Mouse (Mus musculus) right cerebral cortex, postnatal 14 days (tissue): ENCODE measurements around the gene Auts2.

Experiments used
- DNase-seq: peaks from one replicate; pipeline ENCODE4 v3.0.0; 2022

Auts2 gene

DNA sequence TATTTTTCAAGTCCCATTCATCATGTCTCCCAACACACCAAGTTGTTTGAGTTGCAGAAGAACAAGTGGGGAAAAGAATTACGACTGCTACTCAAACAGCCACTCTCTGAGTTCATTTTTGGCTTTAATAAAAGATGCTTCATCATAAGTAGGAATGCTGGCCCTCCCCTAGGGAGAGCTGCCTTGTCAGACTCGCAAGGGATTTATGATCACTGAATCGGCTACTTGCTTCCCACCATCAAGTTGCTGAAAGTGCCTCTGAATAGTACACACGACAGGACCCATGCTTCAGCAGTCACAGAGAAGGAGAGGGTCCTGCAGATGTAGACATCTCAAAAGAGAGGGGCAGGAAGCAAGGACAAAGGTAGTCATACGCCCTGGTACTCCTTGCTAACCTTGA, 162.9 kb downstream of the Auts2 start:
- DNase-seq, result no peak

DNA sequence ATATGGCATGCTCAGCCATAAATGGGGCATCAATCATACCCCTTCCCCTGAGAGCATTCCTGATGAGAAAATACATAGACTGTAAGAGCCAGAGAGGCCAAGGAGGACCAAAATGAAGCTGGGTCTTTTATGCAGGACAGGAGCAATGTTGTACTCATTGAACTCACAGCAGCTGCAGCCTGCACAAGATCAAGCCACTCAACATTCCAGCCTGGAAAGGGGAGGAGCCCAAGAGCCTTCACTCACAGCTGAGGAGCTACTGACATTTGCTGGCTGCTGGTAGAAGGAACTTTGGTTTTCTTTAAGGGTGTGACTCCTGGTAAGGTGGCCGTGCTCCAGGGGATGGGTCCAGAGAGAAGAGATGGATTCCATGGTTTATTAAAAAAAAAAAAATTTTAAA, 164.2 kb downstream of the Auts2 start:
- DNase-seq, result no peak

DNA sequence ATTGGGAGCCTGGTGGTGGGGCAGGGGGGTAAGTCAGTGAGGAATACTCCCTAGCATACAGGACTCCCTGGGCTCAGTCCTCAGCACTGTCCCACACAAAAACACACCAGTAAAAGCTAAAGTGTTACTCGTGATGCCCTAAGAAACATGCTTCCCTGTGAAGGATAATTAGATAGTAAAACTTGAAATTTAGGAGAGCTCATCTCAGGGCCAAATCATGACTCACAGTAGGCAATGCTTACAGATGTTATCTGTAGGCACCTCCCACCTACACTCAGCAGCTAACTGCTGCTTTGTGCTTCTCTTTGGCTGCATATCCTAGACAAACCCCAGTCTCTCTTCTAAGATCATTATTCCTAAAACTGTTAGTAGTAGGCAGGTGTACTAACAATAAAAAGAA, 168.0 kb downstream of the Auts2 start:
- no peak for DNase-seq

DNA sequence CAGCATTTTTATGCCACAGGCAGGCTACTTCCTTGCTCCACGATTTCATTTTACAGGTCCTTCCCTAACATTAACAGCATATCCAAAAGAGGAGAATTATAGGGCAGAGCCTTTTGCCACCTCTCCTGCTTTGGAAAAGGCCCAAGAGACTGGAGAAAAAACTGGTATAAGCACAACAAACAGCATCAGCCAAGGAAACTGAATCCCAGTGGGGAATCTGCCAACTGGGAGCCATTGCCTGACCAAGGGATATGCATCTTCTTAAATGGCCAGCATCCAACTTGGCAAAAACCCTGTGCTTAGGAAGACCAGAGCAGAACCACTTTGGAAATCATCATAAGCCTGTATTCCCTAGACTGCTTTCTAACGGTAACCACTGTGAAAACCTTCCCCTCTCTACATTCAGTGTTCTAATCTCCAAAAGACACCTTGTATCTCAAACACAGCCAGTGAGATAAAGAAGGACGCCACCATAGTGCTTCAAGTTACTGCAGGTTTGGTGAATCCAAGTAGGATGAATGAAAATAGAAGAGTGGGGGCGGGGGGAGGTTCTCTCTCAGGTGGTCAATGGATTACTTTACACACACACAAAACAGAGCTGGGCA, 169.6 kb downstream of the Auts2 start:
- DNase-seq, result no peak

DNA sequence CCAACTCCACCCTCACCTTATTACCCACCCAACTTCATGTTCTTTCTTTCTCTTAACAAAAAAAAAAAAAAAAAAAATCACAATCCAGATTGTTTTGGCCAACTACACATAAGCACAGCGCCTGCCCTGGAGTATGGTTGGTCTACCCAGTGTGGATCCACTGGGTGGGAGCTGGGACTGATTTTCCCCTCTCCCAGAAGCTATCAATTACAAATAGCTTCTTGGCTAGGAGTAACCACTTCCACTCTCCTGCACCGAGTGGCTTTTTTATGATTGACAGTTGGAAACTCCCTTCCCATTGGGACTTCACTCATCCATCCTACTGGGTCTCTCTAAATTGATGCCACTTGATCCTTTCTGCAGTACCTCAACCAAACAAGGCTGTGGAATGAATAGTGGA, 170.5 kb downstream of the Auts2 start:
- DNase-seq, result no peak

DNA sequence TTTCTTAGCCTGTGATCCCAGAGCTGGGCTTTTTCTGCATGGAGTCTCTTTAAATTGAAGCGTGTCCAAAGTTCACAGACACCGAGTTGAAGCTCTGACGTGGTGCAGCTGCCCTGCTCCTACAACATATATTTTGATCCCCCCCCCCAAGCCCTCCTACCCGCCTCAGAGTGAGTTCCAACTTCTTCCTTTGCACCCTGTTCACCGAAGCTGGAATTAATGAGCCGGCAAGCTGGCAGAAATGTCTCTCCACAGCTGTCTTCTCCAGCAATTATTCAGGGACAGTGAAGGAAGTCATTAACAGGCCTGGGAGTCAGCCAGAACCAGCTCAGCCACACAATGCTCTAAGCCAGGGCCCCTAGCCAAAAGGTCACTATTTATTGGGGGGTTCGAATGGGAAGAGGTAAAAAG, 174.5 kb downstream of the Auts2 start:
- no peak for DNase-seq

DNA sequence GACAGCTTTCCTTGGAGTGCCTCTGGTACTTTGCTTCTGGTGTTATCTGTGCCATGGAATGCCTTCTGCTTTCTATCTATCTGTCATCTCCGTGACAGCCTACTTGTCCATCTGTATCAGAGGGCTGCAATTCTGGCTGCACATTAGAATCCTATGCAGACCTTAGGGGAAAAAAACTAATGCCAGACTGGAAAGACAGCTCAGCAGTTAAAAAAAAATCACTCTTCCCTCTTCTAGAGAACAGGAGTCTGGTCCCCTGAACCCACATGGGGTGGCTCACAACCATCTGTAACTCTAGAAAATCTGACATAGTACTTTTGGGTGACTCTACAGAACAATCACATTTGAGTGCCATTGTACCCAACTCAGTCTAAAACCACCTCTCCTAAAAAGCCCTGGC, 181.9 kb downstream of the Auts2 start:
- DNase-seq, result no peak

DNA sequence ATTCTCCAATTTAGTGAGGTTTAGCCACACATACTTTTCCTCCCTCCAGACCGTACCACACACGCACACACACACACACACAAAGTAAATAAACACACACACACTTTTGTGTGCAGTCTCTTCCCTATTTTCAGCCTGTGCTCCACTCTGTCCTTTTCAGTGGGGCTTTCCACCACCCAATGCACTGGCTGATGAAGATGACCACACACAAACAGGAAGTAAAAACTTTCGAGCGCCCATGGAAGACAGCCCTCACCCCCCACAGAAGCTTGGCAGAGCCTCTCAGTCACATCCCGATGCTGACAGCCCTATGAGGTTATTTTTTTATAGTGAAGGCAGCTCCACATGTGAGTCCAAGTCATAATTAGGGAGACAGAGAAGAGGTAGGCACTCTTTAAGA, 185.4 kb downstream of the Auts2 start:
- DNase-seq, result no peak

DNA sequence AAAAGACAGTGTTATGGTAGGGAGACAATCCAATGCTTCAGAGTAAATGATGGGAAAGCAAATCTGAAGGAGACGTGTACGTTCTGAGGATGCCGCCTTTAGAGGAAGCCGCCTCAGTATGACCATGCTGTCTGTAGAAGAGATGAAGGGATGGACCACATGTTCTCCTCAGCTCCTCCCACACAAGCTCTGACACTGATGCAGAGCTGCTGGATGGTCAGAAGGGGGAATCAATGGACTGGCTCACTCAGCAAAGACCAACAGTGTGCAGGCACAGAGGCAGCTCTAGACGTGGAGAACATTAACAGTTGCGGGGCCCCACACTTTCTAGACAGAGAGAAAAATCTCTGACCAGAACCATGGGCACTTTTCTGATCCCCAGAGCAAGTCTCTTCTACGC, 187.2 kb downstream of the Auts2 start:
- no peak for DNase-seq

DNA sequence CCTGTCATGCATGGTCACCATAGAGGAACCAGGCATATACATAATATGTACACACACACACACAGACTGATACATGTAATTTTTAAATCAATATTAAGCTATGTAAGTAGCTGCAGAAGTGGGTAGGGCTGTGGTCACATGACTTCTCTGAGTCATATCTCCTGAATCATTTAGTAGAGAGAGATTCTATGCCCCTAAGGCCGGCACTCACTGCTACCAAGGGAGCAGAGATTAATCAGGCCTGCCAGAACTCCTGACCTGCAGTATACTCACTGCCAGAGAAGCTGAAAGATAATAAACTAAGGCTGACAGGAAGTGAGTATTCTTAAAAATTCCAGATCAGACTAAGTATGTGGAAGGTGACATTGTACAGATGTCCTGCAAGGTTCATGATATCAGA, 190.7 kb downstream of the Auts2 start:
- DNase-seq, result no peak

DNA sequence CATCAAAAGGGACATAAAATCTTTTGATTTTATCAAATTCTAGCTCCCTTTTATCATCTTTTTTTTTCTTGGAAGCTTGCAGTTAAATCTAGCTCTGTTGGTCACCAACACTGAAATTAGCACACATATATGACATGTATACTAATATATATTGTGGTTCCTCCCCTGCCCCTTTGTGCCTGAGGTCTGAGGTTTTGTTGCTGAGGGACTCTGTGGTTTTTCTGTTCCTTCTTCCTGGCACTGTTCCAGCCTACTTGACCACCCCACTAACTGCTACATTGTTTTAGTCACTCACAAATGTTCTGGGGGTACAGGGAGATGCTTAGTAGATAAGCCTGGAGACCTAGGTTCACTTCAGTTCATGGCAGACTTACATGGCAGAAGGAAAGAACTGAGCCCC, 192.0 kb downstream of the Auts2 start:
- no peak for DNase-seq

DNA sequence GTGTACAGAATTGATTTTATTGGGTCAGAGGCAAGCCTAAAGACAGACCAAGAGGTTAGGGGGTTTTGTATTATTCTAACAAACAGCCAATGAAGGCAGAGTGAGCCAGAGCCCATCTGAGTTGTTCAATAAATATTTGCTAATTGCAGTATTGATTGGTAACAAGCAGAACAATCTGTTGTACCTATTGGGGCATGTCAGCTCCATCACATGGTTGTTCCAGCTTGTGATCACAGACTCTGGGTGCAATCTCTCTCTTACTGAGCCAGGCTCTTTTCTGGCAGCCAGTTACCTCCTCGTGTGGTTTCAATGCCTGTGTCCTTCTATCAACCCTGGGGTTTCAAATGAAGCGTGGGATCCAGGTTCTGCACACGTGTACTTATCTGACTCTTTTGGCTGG, 201.8 kb downstream of the Auts2 start:
- DNase-seq, result no peak

DNA sequence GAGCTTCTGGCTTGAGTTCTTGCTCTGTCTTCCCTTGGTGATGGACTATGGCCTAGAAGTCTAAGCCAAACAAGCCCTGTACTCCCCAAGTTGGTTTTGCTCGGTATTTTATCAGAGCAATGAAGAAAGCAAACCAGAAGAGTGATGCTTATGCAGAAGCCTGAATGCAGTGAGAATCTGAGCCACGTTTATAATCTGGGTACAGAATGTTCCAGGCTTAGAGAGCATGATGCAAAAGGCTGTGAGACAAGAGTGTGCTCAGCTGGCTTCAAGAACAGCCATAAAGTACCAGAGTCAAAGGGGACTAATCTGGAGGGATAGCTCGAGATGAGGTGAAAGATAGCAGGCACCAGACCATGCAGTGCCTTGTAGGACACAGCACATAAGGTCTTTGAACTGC, 205.5 kb downstream of the Auts2 start:
- DNase-seq, result no peak

DNA sequence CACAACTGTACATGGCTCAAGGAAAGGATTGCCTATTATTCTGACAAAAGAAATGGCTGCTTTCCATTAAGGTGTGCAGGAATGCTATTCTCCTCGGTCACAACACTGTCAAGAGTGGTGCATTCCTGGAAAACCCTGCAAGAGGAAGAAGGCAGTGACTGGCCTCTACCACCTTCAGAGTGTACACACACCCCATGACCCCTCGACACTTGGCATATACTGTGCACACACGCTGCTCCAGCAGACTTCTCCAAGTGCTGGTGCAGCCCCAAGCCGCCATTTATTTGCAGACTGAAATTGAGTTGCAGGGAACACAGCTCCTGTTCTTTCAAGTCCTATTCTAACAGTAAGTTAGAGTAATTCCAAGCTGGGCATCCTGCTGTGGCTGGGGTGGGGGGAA, 207.4 kb downstream of the Auts2 start:
- no peak for DNase-seq

DNA sequence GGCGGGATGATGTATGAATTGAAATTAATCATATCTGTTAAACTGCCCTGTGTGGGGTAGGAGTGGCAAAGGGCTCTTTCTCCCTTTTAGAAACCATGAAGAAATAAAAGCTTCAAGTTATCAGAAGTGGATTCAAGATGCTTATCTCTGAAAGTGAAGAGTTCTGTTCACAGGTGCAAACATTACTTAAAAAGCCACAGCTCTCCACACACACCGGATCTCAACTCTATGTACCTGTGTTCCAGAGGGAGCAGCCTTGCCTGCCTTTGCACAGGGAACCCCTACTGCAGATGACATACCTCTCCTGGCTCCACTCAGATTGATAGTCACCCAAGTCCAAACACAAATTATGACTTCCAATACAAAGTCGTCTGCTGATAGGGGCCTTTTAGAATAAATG, 208.3 kb downstream of the Auts2 start:
- no peak for DNase-seq

DNA sequence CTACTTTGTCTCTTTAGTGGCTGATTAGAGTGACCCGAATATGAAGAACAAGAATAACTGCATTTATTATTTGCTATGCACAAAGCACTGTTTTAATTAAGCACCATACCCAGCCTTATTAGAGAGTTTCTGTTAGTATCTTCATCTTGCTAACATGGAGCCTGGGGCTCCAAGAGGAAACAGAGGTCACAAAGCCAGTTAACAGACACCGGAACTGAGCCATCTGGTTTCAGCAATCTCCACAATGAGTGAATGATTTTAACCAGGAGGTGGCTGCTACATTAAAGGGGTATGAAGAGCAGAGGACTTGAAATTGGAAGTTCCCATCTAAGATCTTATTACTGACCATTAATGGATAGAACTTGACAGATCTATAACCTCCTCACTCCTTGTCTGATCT, 209.4 kb downstream of the Auts2 start:
- no peak for DNase-seq

DNA sequence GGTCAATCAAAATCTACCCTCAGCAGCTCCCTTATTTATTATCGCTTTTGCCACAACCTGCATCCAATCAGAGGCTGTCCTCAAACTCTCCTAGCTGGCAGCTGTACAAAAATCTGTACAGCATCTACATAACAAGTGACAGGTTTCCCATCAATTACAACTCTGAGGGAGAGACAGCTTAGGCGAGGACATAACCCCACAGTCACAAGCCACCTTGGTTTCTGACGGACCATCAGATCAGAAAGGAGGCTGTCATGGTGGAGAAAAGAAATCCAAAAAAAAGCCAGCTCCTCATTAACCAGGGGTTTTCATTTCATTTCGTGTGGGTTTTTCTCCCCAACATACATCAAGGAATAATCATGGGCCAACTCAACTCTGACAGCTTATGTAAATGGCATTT, 210.6 kb downstream of the Auts2 start:
- no peak for DNase-seq

DNA sequence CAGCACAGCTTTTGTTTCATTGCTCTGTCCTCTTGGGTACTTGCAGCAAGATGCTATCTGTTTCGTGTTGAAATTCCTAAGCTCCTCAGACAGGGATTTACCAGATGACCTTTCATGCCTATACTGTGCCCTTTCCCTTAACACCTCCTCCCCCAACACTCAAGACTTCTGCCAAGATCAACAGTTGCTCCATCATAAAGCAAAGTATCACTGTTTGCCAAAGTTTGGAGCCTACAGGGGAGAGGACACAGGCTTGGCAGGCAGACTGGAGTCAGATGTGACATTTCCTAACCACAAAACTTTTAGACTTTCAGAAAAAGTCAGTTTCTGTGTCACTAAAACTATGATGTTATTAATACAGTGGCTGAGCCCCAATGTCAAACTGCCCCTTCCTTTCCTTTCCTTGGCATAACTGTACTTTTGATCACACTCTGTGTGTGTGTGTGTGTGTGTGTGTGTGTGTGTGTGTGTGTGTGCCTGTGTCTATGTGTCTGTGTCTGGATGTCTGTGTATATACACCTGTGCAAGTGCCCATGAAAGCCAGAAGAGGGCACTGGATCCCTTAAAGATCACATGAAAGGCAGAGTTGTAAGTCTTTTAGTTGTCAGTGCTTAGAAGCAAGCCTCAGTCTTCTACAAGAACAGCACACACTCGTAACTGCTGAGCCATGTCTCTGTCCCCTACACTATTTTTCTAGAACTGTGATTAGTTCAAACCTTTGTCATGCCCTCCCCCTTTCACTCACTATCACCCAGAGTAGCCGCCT, 213.8 kb downstream of the Auts2 start:
- DNase-seq, result no peak

DNA sequence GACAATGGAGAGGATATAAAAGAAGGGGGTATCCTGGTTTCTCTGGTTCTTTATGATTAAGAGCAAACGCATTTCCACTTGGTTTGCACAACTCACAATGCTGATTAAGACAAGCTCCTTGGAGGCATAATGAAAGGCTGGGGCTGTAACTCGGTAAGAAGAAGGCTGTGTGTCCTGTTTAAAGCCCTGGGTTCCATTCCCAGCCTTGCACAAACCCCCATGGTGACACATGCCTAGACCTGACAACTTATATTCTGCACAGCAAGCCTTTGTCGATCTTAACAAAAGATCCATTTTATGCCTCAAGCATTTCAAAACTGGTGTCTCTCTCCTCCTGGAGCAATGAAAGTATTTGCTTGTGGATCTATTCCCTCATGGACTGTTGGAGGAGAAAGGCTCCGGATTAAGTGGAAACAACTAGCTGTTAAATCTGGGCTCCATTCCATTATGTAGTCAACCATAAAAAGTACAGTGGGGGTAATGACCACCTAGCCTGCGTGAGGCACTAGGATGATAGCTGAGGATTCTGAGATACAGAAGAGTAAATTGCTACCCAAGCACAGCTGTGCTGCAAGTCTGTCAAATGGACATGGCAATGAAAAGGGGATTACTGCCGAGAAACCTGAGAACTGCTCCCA, 218.8 kb downstream of the Auts2 start:
- DNase-seq, result no peak

DNA sequence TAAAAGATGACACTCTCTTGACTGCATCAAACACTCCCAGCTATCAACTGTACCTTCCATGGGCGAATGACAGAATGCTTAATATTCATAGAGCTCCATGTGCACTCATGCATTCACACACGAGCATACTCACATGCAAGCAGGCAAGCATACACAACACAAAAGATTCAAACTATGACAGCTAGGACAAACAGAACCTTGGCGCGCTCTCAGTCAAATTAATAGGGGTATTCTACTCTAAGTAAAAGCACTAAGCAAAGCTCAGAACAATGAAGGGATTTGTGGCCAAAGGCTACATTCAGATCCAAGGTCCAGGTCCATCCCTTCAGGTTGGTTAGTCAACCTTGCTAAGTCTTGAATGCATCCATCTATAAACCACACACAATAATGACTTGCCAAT, 219.5 kb downstream of the Auts2 start:
- no peak for DNase-seq

DNA sequence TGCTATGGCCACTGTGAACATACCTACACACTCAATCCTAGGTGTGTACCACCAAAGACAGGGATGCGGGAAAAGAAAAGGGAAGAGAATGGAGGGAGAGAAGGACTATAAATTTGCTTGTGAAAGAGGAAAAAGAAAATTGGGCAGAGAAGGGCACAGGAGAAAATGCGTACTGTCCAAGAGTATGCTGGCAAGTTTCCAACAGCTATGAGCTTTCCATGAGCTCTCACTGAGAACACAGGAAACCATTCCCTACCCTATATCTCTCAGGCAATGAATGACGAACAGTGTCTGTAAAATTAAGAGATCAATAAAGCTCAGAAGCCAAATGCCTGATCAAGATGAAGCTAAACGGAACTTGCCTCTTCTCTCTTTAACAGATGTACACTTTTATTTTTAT, 220.2 kb downstream of the Auts2 start:
- no peak for DNase-seq

DNA sequence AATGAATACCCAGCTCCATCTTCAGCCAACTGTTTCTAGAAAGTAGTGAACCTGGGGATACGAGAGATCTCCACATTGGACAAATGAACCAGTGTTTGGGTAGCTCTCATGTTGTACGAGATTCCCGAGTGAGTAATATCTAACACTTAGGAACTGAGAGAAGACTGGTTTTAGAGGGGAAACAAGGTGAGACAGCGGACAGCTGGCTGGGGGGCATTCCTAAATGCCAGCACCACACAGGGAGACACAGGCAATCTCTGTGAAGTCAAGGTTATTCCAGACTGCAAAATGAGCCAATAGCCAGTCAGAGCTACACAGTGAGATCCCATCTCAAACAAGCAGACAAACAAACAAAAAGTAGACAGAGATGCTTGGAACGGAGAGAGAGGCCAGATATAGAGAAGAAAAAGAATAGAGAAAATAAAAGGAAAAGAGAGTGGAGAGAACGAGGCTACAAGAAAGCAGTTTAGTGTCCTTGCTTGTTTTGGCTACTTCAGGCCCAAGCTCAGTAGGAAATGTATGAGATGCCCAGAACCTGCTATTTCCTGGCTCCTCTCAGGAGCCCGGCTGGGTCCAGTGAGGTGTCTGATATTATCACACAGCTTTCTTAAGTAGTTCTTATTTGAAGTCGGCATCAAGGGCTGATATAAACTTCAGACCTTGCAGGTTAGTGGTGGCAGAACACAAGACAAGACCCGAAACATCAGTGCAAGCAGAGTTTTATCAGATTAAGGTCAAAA, 224.9 kb downstream of the Auts2 start:
- DNase-seq, result no peak

DNA sequence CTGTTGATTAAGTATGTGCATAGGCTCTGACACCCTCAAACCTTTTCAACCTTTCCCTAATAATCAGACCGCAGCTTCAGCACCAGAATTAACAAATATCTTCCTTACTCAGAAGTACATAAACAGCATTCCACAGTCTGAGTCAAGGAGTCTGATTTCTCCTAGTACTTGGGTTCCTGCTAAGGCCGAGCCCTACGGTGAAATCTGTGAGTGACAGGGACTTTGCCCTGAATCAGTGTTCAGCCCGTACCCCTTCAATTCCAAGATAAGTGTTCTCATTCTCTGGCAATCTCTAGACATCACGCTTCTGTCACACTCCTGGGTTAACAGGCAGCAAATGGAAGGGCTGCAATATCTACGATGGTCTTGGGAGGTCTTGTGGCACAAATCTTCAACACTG, 226.2 kb downstream of the Auts2 start:
- DNase-seq, result no peak

DNA sequence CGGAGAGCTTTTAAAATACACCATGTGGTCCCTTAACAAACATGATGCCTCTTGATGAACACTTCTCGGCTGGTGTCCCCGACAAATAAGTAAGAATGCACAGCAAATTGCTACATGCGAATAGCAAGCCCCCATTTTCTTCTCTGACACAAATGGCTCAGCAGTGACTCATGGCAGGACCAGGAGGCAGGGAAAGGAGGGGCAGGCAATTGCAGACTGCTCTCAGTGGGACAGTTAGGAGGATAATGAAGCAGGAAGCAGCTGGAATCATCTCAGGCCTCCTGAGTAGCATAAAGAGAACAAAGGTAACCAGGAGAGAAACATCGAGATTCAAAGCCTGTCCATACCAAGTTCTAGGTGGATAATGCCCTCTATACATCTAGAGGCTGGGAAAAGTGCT, 228.8 kb downstream of the Auts2 start:
- no peak for DNase-seq
